Mouse (Mus musculus): ENCODE data around the gene Ophn1.

GRCm38 (mm10) chrX:98870541-98870940 lies 20.3 kb downstream of the Ophn1 start:
- TF ChIP-seq CTCF (IDR thresholded peaks at IDR 0.05; ENCODE audit: low read depth) = no peak
- no peak for TF ChIP-seq EP300 (optimal IDR thresholded peaks at IDR 0.05)
